Mouse (Mus musculus) right cerebral cortex, postnatal 14 days (tissue): ENCODE measurements around the gene Olfr656.

Experiments
- DNase-seq: peaks from one replicate; pipeline ENCODE4 v3.0.0; 2022

Gene Olfr656

DNA sequence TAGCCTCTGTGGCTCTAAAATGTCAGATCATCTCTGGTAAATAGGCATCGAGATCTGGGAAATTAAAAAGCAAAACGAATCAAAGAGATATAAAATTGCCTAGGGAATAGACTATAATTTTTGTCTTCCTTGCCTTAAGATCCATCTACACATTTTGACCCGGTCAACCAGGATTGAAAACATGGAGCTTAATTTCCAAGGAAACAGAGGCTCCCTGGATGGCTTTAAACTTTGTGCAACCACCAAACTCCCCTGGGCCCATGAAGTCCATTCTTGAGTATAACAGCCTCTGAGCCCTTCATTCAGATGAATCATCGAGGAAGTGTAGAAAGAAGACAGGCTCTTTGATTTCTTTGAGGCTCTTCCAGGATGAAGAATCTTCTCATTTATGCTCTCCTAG, at the start of gene Olfr656:
Olfr656 (plus strand) TSS at position 301 of the 400 bp plus-strand sequence.
- DNase-seq, result no peak

DNA sequence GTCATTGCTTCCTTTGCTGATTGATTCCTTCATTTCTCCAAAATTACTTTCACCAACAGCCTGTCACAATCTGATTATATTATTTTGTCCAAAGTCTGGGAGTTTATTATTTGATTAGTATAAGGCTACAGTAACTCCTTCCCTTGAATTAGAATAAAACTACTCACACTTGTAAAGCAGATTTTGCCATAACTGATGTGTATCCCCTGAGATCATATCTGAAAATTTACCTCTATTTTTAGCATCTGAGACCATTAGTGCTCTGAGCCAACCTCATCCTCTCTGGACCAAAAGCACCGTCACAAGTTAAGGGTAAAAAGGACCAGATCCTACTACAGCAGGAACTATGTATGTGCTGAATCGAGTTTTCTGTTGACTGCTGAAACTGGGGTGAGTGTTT, 36.7 kb upstream of the Olfr656 start, which contains the start of gene Olfr653:
Olfr653 (plus strand) TSS at position 301 of the 400 bp plus-strand sequence.
- no peak for DNase-seq

DNA sequence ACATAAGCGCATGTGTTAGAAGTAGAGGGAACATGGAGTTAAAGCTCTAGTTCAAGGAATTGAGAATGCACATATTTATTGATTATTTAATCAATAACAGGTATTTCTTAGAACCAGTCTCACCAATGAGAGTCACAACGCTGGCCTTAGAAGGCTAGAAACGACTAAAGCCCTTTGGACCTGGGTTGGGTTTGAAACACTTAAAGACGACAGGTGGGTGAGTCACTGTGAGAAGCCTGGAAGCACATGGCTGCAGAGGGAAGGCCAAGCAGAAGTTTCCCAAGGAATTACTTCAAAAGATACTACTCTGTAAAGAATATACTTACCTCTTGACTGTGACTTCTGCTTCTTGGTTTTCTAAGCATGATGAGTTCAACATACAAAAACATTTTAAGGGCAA, 32.9 kb upstream of the Olfr656 start:
- no peak for DNase-seq

DNA sequence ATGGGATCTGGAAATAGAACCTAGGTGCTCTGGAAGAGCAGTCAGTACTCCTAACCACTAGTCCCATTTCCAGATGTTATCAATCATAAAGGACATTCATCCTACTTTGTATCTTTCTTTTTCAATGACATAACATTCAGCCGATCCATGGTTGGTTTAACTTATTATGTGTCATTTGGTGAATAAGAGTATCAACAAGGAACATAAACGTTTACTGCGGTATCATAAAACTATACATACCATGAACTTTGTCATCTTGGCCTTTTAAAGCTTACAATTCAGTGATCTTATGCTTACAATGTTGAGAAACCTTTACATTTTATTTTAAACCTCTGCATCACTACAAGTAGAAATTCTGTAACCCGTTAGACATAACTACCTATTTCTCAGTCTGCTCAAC, 32.3 kb upstream of the Olfr656 start:
- no peak for DNase-seq

DNA sequence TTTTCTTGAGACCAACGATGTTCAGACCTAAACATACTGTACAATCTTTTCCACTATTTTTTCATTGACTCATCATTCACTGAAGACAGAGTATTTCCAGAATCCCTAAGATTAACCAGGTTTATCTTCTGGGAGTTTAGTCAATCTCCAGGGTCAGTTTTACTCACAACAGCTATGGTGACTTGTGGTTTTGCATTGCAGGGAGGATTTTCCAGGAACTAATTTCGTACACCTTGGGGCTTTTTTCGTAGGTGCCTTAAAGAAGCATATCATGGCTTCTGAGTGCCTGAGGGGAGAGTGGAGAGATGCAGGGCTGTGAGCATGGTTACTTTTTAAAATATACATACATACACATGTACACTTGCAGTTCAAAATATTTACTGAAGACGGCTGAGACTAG, 27.0 kb upstream of the Olfr656 start, which contains the start of gene Olfr654:
Olfr654 (plus strand) TSS at position 301 of the 400 bp plus-strand sequence.
- DNase-seq, result no peak

DNA sequence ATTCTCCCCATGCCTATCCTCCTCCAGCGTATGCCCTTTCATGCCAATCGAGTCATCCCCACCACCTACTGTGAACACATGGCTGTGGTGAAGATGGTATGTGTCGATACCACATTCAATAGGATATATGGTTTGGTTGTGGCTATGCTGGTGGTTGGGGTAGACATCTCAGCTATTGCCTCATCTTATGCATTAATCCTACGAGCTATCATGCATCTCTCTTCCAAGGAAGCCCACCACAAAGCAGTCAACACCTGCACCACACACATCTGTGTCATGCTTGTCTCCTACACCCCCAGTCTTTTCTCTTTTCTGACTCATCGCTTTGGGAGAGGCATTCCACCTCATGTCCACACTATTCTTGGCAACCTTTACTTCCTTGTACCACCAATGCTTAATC, 25.5 kb upstream of the Olfr656 start:
- no peak for DNase-seq

DNA sequence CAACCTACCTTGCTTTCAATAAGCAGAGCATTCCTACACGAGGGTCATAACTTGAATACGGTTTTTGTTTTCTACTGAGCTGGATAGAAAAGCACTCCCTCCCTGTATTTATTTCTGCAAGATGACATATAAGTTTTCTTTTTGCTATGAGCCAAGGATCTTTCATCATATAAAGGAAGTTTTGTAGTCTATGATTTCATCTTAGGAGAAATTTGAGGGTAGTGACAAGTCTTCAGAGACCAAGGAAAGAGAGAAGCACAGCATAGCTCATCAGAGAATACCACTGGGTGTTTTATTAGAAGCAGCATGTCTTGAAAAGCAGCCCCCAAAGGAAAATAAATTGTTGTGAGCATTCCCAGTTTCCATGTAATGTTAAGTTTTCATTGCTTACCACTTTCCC, 12.1 kb upstream of the Olfr656 start, which contains the start of gene Olfr655:
Olfr655 (minus strand) TSS at position 101 of the 400 bp plus-strand sequence.
- DNase-seq, result no peak

DNA sequence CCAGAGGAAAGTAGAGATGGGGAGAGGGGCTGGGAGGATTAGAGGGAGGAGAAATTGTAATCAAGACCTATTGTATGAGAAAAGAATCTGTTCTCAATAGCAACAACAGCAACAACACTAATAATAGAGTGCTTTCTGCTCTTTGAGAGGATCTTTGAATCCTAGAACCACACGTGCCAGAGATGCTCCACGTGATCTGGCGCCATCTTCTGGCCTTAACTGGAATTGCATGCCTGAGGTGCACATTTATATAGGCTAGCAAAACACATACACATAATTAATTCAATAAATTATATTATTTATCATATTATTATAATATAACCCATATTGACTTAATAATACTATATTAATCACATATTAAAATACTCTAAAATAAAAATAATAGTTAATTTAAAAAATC, 10.6 kb upstream of the Olfr656 start:
- no peak for DNase-seq

DNA sequence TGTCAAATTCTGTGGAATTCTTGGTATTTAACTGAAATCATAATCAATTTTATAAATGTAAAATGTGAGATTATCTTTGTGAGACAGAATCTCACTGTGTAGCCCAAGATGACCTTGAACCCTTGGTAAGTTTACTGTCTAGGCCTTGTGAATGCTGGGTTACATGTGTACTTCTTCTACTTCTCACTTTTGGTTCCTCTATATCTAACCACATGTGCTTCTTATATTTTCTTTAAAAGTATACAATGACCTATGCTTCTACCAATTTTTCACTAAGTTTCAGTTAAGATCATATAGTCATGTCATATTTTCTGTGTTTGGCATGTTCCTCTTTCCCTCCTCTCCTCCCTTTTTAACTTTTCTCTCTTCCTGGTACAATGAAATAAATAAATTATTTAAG, 9.0 kb upstream of the Olfr656 start:
- DNase-seq, result no peak

DNA sequence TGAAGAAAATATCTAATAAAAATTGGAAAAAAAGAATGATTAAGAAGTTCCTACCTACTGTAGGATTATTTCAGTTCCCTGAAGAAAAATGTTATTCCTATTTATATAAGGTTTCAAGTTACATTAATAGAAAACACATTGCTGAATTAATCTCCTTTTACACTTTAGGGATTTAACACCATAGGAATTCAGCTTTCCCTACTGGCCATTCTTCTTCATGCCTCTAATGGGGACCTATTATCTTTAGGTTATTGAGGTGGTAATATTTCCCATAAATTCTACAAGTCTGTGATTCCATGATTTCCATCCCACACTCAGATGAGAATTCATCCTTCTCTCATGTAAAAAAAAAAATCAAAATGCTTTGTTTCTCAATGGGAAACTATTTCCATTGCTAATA, 10.7 kb downstream of the Olfr656 start, which contains the start of gene Olfr657:
Olfr657 (plus strand) TSS at position 301 of the 400 bp plus-strand sequence.
- no peak for DNase-seq

DNA sequence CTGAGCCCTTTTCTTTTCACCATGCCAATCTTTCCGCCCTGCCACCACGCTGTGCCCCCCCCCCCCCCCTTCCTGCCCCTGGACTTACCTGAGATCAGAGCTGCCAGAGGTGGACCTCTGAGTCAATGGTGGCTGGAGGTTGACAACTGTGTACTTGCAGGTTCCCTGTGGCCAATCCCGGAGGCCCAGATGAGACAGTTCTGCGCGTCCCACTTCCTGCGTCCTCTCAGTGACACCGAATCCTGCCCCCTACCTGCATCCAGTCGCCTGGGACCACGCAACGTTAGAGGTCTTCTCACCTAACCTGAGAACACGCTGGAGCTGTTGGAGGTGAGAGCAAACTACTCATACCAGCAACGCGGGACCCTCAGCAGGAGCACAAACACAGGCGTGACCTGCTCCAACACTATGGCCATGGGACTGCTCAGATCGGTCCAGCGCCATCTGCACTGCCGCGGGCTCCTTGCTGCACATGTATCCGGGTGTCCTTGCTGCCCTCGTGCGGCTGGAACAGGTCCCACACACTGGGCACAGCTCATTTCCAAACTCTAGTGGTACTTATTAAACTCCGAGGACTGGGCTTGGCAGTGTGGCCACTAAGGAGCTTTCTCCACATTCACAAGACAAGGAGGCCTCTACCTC, 33.2 kb downstream of the Olfr656 start, which contains the start of gene Olfr658:
Olfr658 (minus strand) TSS at position 465 of the 642 bp plus-strand sequence.
- peak; percentile 21 for DNase-seq

DNA sequence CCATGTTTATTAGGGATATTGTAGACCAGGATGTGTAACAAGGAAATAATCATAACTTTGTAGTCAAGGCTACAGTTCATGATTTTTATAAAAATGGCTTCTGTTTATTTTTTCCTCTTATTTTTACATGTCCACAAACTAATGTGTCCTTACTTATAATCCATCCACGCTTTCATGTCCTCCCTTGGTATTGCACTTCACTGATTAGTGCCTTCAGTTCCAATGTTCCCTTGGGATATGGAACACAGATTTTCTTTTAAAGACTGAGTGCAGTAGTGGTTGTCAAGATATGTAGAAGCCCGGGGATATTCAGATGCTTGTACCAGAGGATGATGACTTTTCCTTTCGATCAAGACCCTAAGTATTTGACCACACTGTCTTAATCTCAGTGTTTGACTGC, 52.7 kb downstream of the Olfr656 start, which contains the start of gene Olfr659:
Olfr659 (plus strand) TSS at position 301 of the 400 bp plus-strand sequence.
- DNase-seq, result no peak
